ENCODE assay signal across 18 mouse cellular contexts in the genomic region with DNA sequence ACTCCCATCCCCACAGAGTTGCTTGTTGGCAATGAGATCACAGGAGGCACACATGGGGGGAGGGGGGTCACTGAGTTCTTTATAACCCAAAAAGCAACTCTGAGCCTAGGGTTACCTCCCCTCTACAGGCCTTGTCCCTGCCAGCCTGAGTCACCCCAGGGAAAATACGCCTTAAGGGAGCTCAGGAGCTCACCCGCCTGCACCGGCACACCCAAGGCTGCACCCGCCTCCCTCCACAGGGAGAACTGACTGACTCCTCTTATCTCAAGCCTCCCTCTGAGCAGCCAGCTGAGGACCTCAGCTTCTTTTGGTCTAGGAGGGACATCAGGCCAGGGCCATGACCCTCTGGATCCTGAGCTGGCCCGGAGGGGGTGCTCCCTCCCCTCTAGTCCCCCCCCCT. TPM values are rescaled to one million over a fixed set of nuclear protein-coding genes. Genes with fewer than 3 reads are reported as not detected.
DNase-seq lines count a peak whose midpoint lies in the region; ATAC-seq lines count a peak whose summit lies in the region.
"Had no signal": no experiment of that assay in that cellular context is flagged by ENCODE, and none has a peak within 500 bp of the region (broad histone marks: within the 10 kb centered on the region; RNA-seq: fewer than 3 reads in every experiment).

No protein-coding gene starts in this region.

- H3K4me1 ChIP-seq in heart, embryonic 12.5 days (replicated peaks) = peaks cover 59% of the 10 kb centered on the region

- peaks cover 43% of the 10 kb centered on the region for H3K27me3 ChIP-seq in heart, embryonic 12.5 days (replicated peaks)

- H3K9me3 ChIP-seq in heart, embryonic 12.5 days (replicated peaks) = no peaks in the 10 kb centered on the region
- H3K9me3 ChIP-seq: embryonic facial prominence, embryonic 15.5 days; heart, embryonic 15.5 days; lung, embryonic 15.5 days had no signal

- H3K27ac ChIP-seq in heart, embryonic 12.5 days (ENCODE audit: poor library complexity, severe bottlenecking) = no peak overlapping the region
- H3K27ac ChIP-seq: embryonic facial prominence, embryonic 15.5 days; heart, embryonic 15.5 days; limb, embryonic 12.5 days; liver, embryonic 14.5 days; lung, embryonic 15.5 days; macrophage had no signal

- peak; percentile 23; the same call in 1 of the 2 replicates for ATAC-seq in heart, embryonic 12.5 days (ENCODE audit: insufficient number of reproducible peaks, low FRiP score)
- ATAC-seq in megakaryocyte-erythroid progenitor cell, adult 5-6 weeks (replicated peaks; ENCODE audit: low FRiP score, low TSS enrichment, poor library complexity, severe bottlenecking) = peak; percentile 48
- ATAC-seq: forebrain, embryonic 16.5 days had no signal

- 30% methylated on average over 5 of the region's 5 CpGs for WGBS in heart, embryonic 12.5 days

- DNase-seq in heart, postnatal 10 days = no peak
- DNase-seq in MN1 (ENCODE audit: low spot score) = peak; percentile 64
- DNase-seq in adrenal gland, adult 8-10 months = peak; percentile 72
- DNase-seq in gastrocnemius, postnatal 36 days = no peak
- DNase-seq in gastrocnemius, adult 8-10 months (ENCODE audit: low spot score in 2 of 2) = no peak
- DNase-seq: midbrain, embryonic 14.5 days; right cerebral cortex, postnatal 25 days; thymus, postnatal 14 days had no signal

- no peak overlapping the region for H3K9ac ChIP-seq in heart, embryonic 12.5 days
- H3K9ac ChIP-seq: embryonic facial prominence, embryonic 15.5 days; heart, embryonic 15.5 days; limb, embryonic 12.5 days; liver, embryonic 14.5 days; lung, embryonic 15.5 days had no signal

- intact Hi-C loops in heart, postnatal 10 days (cut with DNase I) = no loop called here
- intact Hi-C loops in gastrocnemius, postnatal 36 days (cut with DNase I) = no loop called here

- H3K36me3 ChIP-seq in heart, embryonic 12.5 days = no peaks in the 10 kb centered on the region
- H3K36me3 ChIP-seq: embryonic facial prominence, embryonic 15.5 days; heart, embryonic 15.5 days; limb, embryonic 12.5 days; lung, embryonic 15.5 days had no signal

- H3K4me3 ChIP-seq in heart, embryonic 12.5 days = no peak overlapping the region
- H3K4me3 ChIP-seq: embryonic facial prominence, embryonic 15.5 days; heart, embryonic 15.5 days; limb, embryonic 12.5 days; lung, embryonic 15.5 days; myocyte had no signal

- no peak overlapping the region for H3K4me2 ChIP-seq in heart, embryonic 12.5 days
- H3K4me2 ChIP-seq: embryonic facial prominence, embryonic 15.5 days; heart, embryonic 15.5 days; limb, embryonic 12.5 days; lung, embryonic 15.5 days had no signal

RNA-seq across cellular contexts. Expression of a gene that starts 3.5 kb away (rescaled TPM):
- polyA plus RNA-seq in heart, embryonic 12.5 days (2016; fragmentation: Nextera tagmentation; extraction: Ambion mirVana) = 17.3 and 20.4 TPM in 2 replicates
- total RNA-seq in heart, postnatal 10 days (2021) = 100 to 1,000 TPM; 111 to 112 TPM
- 100 to 1,000 TPM; 229 to 287 (median 252) TPM for total RNA-seq in adrenal gland, adult 8-10 months (2022)
- not detected in 2 replicates for total RNA-seq in megakaryocyte-erythroid progenitor cell, adult 5-6 weeks (2014; fragmentation: Nextera tagmentation)
- total RNA-seq in megakaryocyte-erythroid progenitor cell, adult 5-6 weeks (2017) = not detected in 2 replicates
- total RNA-seq in gastrocnemius, postnatal 36 days (2021) = under 1 TPM; 0.44 to 0.71 TPM
- total RNA-seq in gastrocnemius, adult 8-10 months (2022) = 1 to 10 TPM in 1 of 4 experiments, under 1 TPM in 2, not detected in 1; 0.41 to 1.3 (median 0.75) TPM
- polyA plus RNA-seq: macrophage had no signal

RNA-seq across cellular contexts. Expression of a gene that starts 54.5 kb away (rescaled TPM):
- polyA plus RNA-seq in heart, embryonic 12.5 days (2016; fragmentation: Nextera tagmentation; extraction: Ambion mirVana) = 67.3 and 71.2 TPM in 2 replicates
- total RNA-seq in heart, postnatal 10 days (2021) = 10 to 100 TPM; 47.4 to 55.5 TPM
- 100 to 1,000 TPM in 1 of 4 experiments, 10 to 100 TPM in 3; 63.9 to 114 (median 85.5) TPM for total RNA-seq in adrenal gland, adult 8-10 months (2022)
- total RNA-seq in megakaryocyte-erythroid progenitor cell, adult 5-6 weeks (2014; fragmentation: Nextera tagmentation) = 4.1 and 5.4 TPM in 2 replicates
- 6.9 and 8.5 TPM in 2 replicates for total RNA-seq in megakaryocyte-erythroid progenitor cell, adult 5-6 weeks (2017)
- total RNA-seq in gastrocnemius, postnatal 36 days (2021) = 10 to 100 TPM in 1 of 2 experiments, 1 to 10 TPM in 1; 8.5 to 13.6 TPM
- total RNA-seq in gastrocnemius, adult 8-10 months (2022) = 10 to 100 TPM; 11.5 to 13.2 (median 12.5) TPM

Comparison
In these comparisons a context has a peak if more than half of its experiments do, and no peak if none do; other contexts are left out.
1. DNase-seq: peak in MN1 (single experiment) and adrenal gland, adult 8-10 months (single experiment); none in heart, postnatal 10 days (0 of 2), gastrocnemius, postnatal 36 days (0 of 2) and gastrocnemius, adult 8-10 months (0 of 2).
2. RNA of a gene that starts 3.5 kb away (total RNA-seq): 229 to 287 TPM in adrenal gland, adult 8-10 months and 111 to 112 TPM in heart, postnatal 10 days; 0.41 to 1.3 TPM in gastrocnemius, adult 8-10 months, 0.44 to 0.71 TPM in gastrocnemius, postnatal 36 days and not detected in megakaryocyte-erythroid progenitor cell, adult 5-6 weeks; every median in the first group is over 10 times any median in the second.